Mouse (Mus musculus) neural tube, embryonic 15.5 days (tissue): Measurements from ENCODE around the gene Mum1. TPM values are rescaled to one million over a fixed set of nuclear protein-coding genes. Genes with fewer than 3 reads are reported as not detected.
A peak's percentile ranks its signal among the peaks of the same experiment; 100 is the strongest.

Experiments
- ATAC-seq: fragments of 200-750 bp; cut with Nextera tagmentation; 2 replicates; pipeline ENCODE4 v1.8.0; 2017; ENCODE audit warnings: mild to moderate bottlenecking, moderate TSS enrichment, moderate library complexity; ENCODE audit not compliant: low FRiP score
- H3K27ac ChIP-seq: fragments of 300-500 bp; sonication (generic); replicated peaks from 2 replicates; pipeline ENCODE4 v1.5.1; 2015; ENCODE audit warnings: mild to moderate bottlenecking, inconsistent platforms
- H3K27me3 ChIP-seq: fragments of 300-500 bp; sonication (generic); replicated peaks from 2 replicates; pipeline ENCODE4 v1.6.1; 2015; ENCODE audit warnings: inconsistent platforms
- H3K36me3 ChIP-seq: fragments of 300-500 bp; sonication (generic); 2 replicates; pipeline ENCODE4 v1.6.1; 2015; ENCODE audit warnings: inconsistent platforms
- H3K4me1 ChIP-seq: fragments of 300-500 bp; sonication (generic); 2 replicates; pipeline ENCODE4 v1.6.1; 2015; ENCODE audit warnings: inconsistent platforms
- H3K4me2 ChIP-seq: fragments of 300-500 bp; sonication (generic); 2 replicates; pipeline ENCODE4 v1.6.1; 2015; ENCODE audit warnings: inconsistent platforms, mild to moderate bottlenecking, moderate library complexity
- H3K4me3 ChIP-seq: fragments of 300-500 bp; sonication (generic); replicated peaks from 2 replicates; pipeline ENCODE4 v1.5.1; 2015; ENCODE audit warnings: mild to moderate bottlenecking, inconsistent platforms
- H3K9ac ChIP-seq: fragments of 300-500 bp; sonication (generic); replicated peaks from 2 replicates; pipeline ENCODE4 v1.6.1; 2015; ENCODE audit warnings: mild to moderate bottlenecking, inconsistent platforms
- H3K9me3 ChIP-seq: fragments of 300-500 bp; sonication (generic); replicated peaks from 2 replicates; pipeline ENCODE4 v1.6.1; 2016; ENCODE audit warnings: inconsistent platforms
- WGBS: fragments of 180-500 bp; shearing (Covaris S2); methylation state at CpG from one replicate; pipeline ENCODE4 v1.1.7; 2015; ENCODE audit warnings: mixed read lengths; 5-methylcytosine and 5-hydroxymethylcytosine counted together
- polyA plus RNA-seq: library from polyadenylated mRNA; unstranded; fragments of >200 nt; fragmentation: Nextera tagmentation; extraction: Ambion mirVana; gene quantifications from 2 replicates; pipeline ENCODE4 v1.2.1, GENCODE M21; 2015

Gene Mum1
- polyA plus RNA-seq, 1 experiment from 2014 or later, result 46.8 TPM

GRCm38 (mm10) chr10:80252493-80253274, 26.4 kb downstream of the Mum1 start:
- 95% methylated on average over 11 of the region's 11 CpGs for WGBS
- 0 out of 2 replicates have a peak overlapping the region, but pooled peaks have one; percentile 11 for H3K9ac ChIP-seq

DNA sequence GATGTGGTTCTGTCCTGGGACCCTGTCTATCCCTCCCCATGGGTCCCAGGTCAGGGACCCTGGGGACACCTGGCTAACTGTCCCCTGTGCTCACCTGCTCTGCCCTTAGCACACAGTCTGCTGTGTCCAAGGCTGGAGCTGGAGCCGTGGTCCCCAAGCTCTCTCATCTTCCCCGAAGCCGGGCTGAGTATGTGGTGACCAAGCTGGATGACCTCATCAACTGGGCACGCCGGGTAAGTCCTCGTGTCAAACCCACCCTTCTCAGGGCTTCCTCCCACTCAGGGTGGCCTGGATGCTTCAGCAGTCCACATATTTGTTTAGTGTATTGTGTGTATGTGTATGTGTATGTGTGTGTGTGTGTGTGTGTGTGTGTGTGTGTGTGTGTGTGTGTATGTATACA, 27.3 kb downstream of the Mum1 start:
- Histone ChIP-seq H3K36me3 (peaks cover 55% of the 10 kb centered on the region), H3K4me3 (no peak overlapping the region), H3K9ac (no peak overlapping the region), H3K9me3 (no peaks in the 10 kb centered on the region), H3K27me3 (no peaks in the 10 kb centered on the region), H3K4me2 (no peak overlapping the region), H3K27ac (no peak overlapping the region), H3K4me1 (peaks cover 31% of the 10 kb centered on the region)
- WGBS, result 86% methylated on average over 6 of the region's 6 CpGs
- no peak for ATAC-seq

More at GRCm38 (mm10) chr10:80252493-80253274, 26.4 kb downstream of the Mum1 start:
- H3K9me3 ChIP-seq, result no peaks in the 10 kb centered on the region
- H3K4me1 ChIP-seq, result peaks cover 36% of the 10 kb centered on the region
- H3K27ac ChIP-seq, result no peak overlapping the region
- H3K4me3 ChIP-seq, result no peak overlapping the region
- peaks cover 47% of the 10 kb centered on the region for H3K36me3 ChIP-seq
- no peak overlapping the region for H3K4me2 ChIP-seq
- H3K27me3 ChIP-seq, result no peaks in the 10 kb centered on the region
- ATAC-seq, result no peak

GRCm38 (mm10) chr10:80254331-80255297, 28.4 kb downstream of the Mum1 start:
- no peak overlapping the region for H3K4me3 ChIP-seq
- peaks cover 59% of the 10 kb centered on the region for H3K36me3 ChIP-seq
- no peaks in the 10 kb centered on the region for H3K27me3 ChIP-seq
- H3K4me2 ChIP-seq, result no peak overlapping the region
- no peak for ATAC-seq
- H3K4me1 ChIP-seq, result peaks cover 39% of the 10 kb centered on the region
- no peak overlapping the region for H3K27ac ChIP-seq
- 97% methylated on average over 26 of the region's 26 CpGs for WGBS
- no peaks in the 10 kb centered on the region for H3K9me3 ChIP-seq
- H3K9ac ChIP-seq, result no peak overlapping the region

- WGBS, result 94% methylated on average over 5 of the region's 5 CpGs
- no peaks in the 10 kb centered on the region for H3K27me3 ChIP-seq
- ATAC-seq, result no peak
- H3K36me3 ChIP-seq, result peaks cover 59% of the 10 kb centered on the region
- peaks cover 39% of the 10 kb centered on the region for H3K4me1 ChIP-seq
- no peak overlapping the region for H3K4me2 ChIP-seq
- H3K4me3 ChIP-seq, result no peak overlapping the region
- H3K9ac ChIP-seq, result no peak overlapping the region
- H3K9me3 ChIP-seq, result no peaks in the 10 kb centered on the region
- no peak overlapping the region for H3K27ac ChIP-seq
Observed at GRCm38 (mm10) chr10:80255881-80256535, 29.8 kb downstream of the Mum1 start.

GRCm38 (mm10) chr10:80257936-80258335, 31.7 kb downstream of the Mum1 start:
- H3K27ac ChIP-seq, result no peak overlapping the region
- H3K4me1 ChIP-seq, result peaks cover 41% of the 10 kb centered on the region
- H3K4me2 ChIP-seq, result no peak overlapping the region
- H3K4me3 ChIP-seq, result no peak overlapping the region
- no peaks in the 10 kb centered on the region for H3K27me3 ChIP-seq
- H3K36me3 ChIP-seq, result peaks cover 55% of the 10 kb centered on the region
- no peak overlapping the region; the same call in 1 of the 2 replicates for H3K9ac ChIP-seq
- no peak for ATAC-seq
- WGBS, result 84% methylated on average over 2 of the region's 2 CpGs
- H3K9me3 ChIP-seq, result no peaks in the 10 kb centered on the region

GRCm38 (mm10) chr10:80258752-80259462, 32.7 kb downstream of the Mum1 start:
- 92% methylated on average over 14 of the region's 14 CpGs for WGBS
- H3K4me2 ChIP-seq, result peak overlapping the region; percentile 91

DNA sequence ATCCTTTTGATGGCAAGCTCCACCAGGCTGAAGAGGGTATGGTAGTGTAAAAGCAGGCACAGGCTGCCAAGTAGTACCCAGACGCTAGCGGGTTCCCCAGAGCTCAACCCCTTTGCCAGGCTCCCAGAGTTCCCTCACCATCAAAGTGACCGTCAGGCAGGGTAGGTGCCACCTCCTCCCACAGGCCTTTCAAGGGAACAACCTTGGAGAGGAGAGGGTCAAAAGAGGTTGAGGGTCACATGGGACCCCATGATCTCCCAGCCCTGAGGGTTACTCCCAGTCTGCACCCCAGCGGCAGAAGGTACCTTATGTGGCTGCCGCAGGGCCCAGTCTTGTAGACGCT, 33.2 kb downstream of the Mum1 start:
- Histone ChIP-seq H3K4me2 (peak overlapping the region; percentile 91), H3K27me3 (no peaks in the 10 kb centered on the region), H3K36me3 (peaks cover 40% of the 10 kb centered on the region), H3K9ac (peak overlapping the region; percentile 59; the same call in 1 of the 2 replicates), H3K9me3 (no peaks in the 10 kb centered on the region), H3K27ac (no peak overlapping the region), H3K4me3 (peak overlapping the region; percentile 51; the same call in 1 of the 2 replicates), H3K4me1 (peaks cover 45% of the 10 kb centered on the region)
- WGBS, result 81% methylated on average over 6 of the region's 6 CpGs
- ATAC-seq, result no peak

More at GRCm38 (mm10) chr10:80258752-80259462, 32.7 kb downstream of the Mum1 start:
- no peaks in the 10 kb centered on the region for H3K9me3 ChIP-seq
- H3K27me3 ChIP-seq, result no peaks in the 10 kb centered on the region
- peaks cover 41% of the 10 kb centered on the region for H3K4me1 ChIP-seq
- H3K4me3 ChIP-seq, result no peak overlapping the region
- H3K9ac ChIP-seq, result no peak overlapping the region
- H3K27ac ChIP-seq, result no peak overlapping the region
- ATAC-seq, result no peak
- peaks cover 46% of the 10 kb centered on the region for H3K36me3 ChIP-seq

DNA sequence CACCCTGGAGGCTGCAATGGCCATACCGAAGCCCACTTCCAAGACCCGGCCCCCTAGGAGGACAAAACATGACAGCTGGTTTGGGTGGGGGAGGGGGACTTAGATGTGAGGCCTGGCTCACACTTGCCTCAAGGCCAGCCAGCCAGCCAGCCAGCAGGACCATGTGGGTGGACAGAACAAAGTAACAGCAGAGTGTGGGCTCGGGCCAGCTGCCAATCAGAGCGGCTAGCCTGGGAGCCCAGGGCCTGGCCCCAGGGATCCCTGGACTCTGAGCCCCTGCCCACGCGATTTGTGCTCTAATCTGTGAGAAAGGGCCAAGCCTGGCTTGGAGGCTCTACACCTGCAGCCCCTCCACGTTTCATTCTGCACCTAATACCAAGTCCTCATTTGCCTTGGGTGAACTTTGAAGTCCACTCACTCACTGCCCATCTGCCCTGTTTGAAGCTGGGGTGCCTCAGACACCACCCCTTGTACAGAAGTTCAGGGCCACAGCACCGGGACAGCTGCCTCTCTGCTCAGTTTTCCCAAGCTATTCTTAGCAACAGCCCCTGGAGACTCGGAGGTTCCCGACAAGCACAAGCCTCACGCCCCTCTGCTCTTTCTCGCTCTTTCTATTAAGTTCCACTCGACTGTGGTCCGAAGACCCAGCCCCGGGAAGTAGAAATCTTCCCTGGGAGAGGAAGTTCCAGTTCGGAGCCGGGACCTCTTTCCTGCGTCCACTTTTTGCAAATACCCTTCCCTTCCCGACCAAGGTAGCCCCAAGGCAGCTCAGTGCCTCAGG, 33.8 kb downstream of the Mum1 start:
- Histone ChIP-seq H3K4me2 (peak overlapping the region; percentile 91), H3K9ac (peak overlapping the region; percentile 59), H3K9me3 (no peaks in the 10 kb centered on the region), H3K4me3 (peak overlapping the region; percentile 51), H3K27me3 (no peaks in the 10 kb centered on the region), H3K4me1 (peaks cover 46% of the 10 kb centered on the region), H3K27ac (peak overlapping the region; percentile 88), H3K36me3 (peaks cover 34% of the 10 kb centered on the region)
- ATAC-seq, result no peak
- 5% methylated on average over 19 of the region's 19 CpGs for WGBS

DNA sequence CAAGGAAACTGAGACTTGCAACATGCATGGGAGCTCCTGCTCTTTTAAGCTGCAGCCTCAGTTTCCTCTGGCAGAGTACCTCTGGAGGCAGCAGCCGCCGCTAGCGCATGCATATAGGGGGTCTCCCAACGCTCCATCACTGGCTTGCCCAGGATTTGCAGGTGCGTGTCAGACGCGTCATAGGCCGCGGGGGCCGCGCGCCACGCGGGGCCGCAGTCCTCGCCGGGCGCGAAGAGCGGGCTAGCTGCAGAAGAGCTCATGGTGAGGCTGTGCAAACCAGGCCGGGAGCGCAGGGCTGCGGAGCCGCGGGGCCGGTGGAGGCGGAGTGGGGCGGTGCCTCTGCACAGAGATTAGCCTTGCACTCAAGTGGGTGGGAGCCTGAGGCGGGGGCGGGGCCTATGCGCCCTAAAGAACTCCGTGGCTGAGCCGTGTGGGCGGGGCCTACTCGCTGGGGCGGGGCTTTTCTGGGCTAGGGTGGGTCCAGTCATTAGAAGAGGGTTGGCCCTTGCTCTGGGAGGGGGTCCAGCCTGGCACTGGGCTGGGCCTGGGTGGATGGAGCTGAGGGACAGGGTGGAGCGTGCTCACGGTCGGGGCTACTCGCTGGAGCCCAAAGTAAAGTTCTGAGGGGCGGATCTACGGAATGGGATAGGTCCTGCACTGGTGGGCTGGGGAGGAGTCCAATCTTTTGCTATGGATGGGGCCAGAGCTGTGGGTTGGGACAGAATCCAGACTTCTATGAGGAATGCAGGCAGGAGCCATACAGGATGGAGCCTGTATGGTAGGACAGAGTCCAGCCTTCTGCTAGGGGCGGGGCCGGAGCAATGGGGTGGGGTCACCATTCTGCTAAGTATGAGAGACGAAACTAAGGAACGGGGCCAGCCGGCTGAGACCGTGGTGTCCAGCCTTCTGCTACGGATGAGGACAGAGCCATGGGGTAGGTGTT, 34.7 kb downstream of the Mum1 start, which contains the start of the genes Gamt and Dazap1:
TSS of gene Gamt (minus strand) at position 371 of the 943 bp plus-strand sequence.
TSS of gene Dazap1 (plus strand) at position 845 of the 943 bp plus-strand sequence.
- Histone ChIP-seq H3K4me2 (peak within 1 kb of the TSS; percentile 91), H3K27ac (peak within 1 kb of the TSS; percentile 88), H3K4me1 (peaks cover 50% of the 10 kb centered on the region), H3K4me3 (peak within 1 kb of the TSS; percentile 51), H3K36me3 (peaks cover 26% of the 10 kb centered on the region), H3K9ac (peak within 1 kb of the TSS; percentile 59), H3K27me3 (no peaks in the 10 kb centered on the region), H3K9me3 (no peaks in the 10 kb centered on the region)
- ATAC-seq, result peak; percentile 81
- under 1% methylated on average over 49 of the region's 49 CpGs for WGBS
